Mouse (Mus musculus): ENCODE measurements around the gene Ddi2.

- TF ChIP-seq CTCF (IDR thresholded peaks at IDR 0.05; ENCODE audit: low read depth, low read length) (no peak), POLR2A (IDR thresholded peaks at IDR 0.05; ENCODE audit: borderline replicate concordance, low read depth, low read length) (no peak)
Observed at GRCm38 (mm10) chr4:141708971-141709370, 14.2 kb downstream of the Ddi2 start.

All from bone marrow macrophage, adult 2 months (primary cell).